Comparison of ENCODE assay signal across 26 mouse cellular contexts in the genomic region with DNA sequence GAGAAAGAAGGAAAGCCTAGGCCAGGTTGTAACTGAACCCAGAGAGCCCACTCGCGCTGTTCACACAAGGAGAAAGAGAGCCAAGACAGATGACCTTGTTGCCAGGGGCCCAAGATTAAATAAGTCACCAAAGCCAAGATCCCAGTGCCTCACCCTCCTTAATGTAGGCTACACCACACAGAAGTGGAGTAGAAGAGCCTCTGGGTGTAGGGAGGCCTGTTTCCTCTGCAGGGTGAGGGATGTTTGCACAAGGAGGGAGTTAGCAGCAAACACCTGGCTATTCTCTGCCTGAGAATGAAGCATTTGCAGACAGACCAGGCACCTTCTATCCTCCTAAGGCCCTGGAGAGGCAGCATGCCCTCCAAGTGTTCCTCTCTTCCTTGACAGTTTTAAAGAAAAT. TPM values are rescaled to one million over a fixed set of nuclear protein-coding genes. Genes with fewer than 3 reads are reported as not detected.
"Had no signal": no experiment of that assay in that cellular context is flagged by ENCODE, and none has a peak within 500 bp of the region (broad histone marks: within the 10 kb centered on the region; RNA-seq: fewer than 3 reads in every experiment).

No protein-coding gene starts in this region.

- H3K27me3 ChIP-seq: kidney, embryonic 15.5 days; lung, embryonic 15.5 days; midbrain, embryonic 12.5 days; midbrain, embryonic 15.5 days had no signal

- H3K4me2 ChIP-seq: kidney, embryonic 15.5 days; lung, embryonic 15.5 days; midbrain, embryonic 12.5 days; midbrain, embryonic 15.5 days had no signal

- DNase-seq: kidney, adult 8-10 months; kidney, postnatal 10 days; kidney, postnatal 36 days; layer of hippocampus, postnatal 36 days; lung, adult 18-20 months; right cerebral cortex, postnatal 14 days; right cerebral cortex, postnatal 4 days; thymus, postnatal 25 days had no signal

- H3K9me3 ChIP-seq: kidney, embryonic 15.5 days; lung, embryonic 15.5 days; midbrain, embryonic 12.5 days; midbrain, embryonic 15.5 days had no signal

- H3K27ac ChIP-seq: kidney, embryonic 15.5 days; left cerebral cortex, adult 2 months; liver, embryonic 14.5 days; lung, embryonic 15.5 days; macrophage; midbrain, embryonic 12.5 days; midbrain, embryonic 15.5 days had no signal

- ATAC-seq: inflammation-experienced regulatory T-cells, adult 6 months; midbrain, embryonic 15.5 days had no signal

- H3K4me3 ChIP-seq: kidney, embryonic 15.5 days; left cerebral cortex, adult 2 months; lung, embryonic 15.5 days; midbrain, embryonic 12.5 days; midbrain, embryonic 15.5 days had no signal

- H3K4me1 ChIP-seq: kidney, embryonic 15.5 days; lung, embryonic 15.5 days; midbrain, embryonic 12.5 days; midbrain, embryonic 15.5 days had no signal

- H3K36me3 ChIP-seq: kidney, embryonic 15.5 days; lung, embryonic 15.5 days; midbrain, embryonic 12.5 days; midbrain, embryonic 15.5 days had no signal

- H3K9ac ChIP-seq: kidney, embryonic 15.5 days; liver, embryonic 14.5 days; lung, embryonic 15.5 days; midbrain, embryonic 12.5 days; midbrain, embryonic 15.5 days had no signal

RNA-seq across cellular contexts. Expression of gene Smok3a, which starts 4.5 kb away (rescaled TPM):
- total RNA-seq: layer of hippocampus, adult 8-10 months; layer of hippocampus, postnatal 10 days; layer of hippocampus, postnatal 36 days; left cerebral cortex, adult 2 months; left cerebral cortex, postnatal 10 days; left cerebral cortex, postnatal 36 days; liver, adult 2 months; megakaryocyte, adult 5-6 weeks had no signal
- polyA plus RNA-seq: inflammation-experienced regulatory T-cells, adult 6 months; kidney, embryonic 15.5 days; limb, embryonic 11.5 days; limb, embryonic 14.5 days; liver, adult 2 months; liver, embryonic 14.5 days; lung, embryonic 15.5 days; macrophage; midbrain, embryonic 12.5 days; midbrain, embryonic 15.5 days; neural tube, embryonic 14.5 days; thymus, postnatal 0 days had no signal

RNA-seq across cellular contexts. Expression of gene Smok3b, which starts 4.7 kb away (rescaled TPM):
- total RNA-seq: layer of hippocampus, adult 8-10 months; layer of hippocampus, postnatal 10 days; layer of hippocampus, postnatal 36 days; left cerebral cortex, adult 2 months; left cerebral cortex, postnatal 10 days; left cerebral cortex, postnatal 36 days; megakaryocyte, adult 5-6 weeks had no signal
- polyA plus RNA-seq: inflammation-experienced regulatory T-cells, adult 6 months; kidney, embryonic 15.5 days; limb, embryonic 11.5 days; limb, embryonic 14.5 days; liver, adult 2 months; liver, embryonic 14.5 days; lung, embryonic 15.5 days; macrophage; midbrain, embryonic 12.5 days; midbrain, embryonic 15.5 days; neural tube, embryonic 14.5 days; thymus, postnatal 0 days had no signal

RNA-seq across cellular contexts. Expression of gene Azgp1, which starts 35.2 kb away (rescaled TPM):
- total RNA-seq: layer of hippocampus, adult 8-10 months; layer of hippocampus, postnatal 10 days; layer of hippocampus, postnatal 36 days; left cerebral cortex, adult 2 months; left cerebral cortex, postnatal 10 days; left cerebral cortex, postnatal 36 days; megakaryocyte, adult 5-6 weeks had no signal
- polyA plus RNA-seq: inflammation-experienced regulatory T-cells, adult 6 months; kidney, embryonic 15.5 days; limb, embryonic 11.5 days; macrophage; midbrain, embryonic 12.5 days; midbrain, embryonic 15.5 days; neural tube, embryonic 14.5 days had no signal

RNA-seq across cellular contexts. Expression of gene Smok3c, which starts 36.5 kb away (rescaled TPM):
- total RNA-seq: layer of hippocampus, adult 8-10 months; layer of hippocampus, postnatal 10 days; layer of hippocampus, postnatal 36 days; left cerebral cortex, adult 2 months; left cerebral cortex, postnatal 10 days; left cerebral cortex, postnatal 36 days; liver, adult 2 months; megakaryocyte, adult 5-6 weeks had no signal
- polyA plus RNA-seq: inflammation-experienced regulatory T-cells, adult 6 months; kidney, embryonic 15.5 days; limb, embryonic 11.5 days; limb, embryonic 14.5 days; liver, adult 2 months; liver, embryonic 14.5 days; lung, embryonic 15.5 days; macrophage; midbrain, embryonic 12.5 days; midbrain, embryonic 15.5 days; neural tube, embryonic 14.5 days; thymus, postnatal 0 days had no signal

RNA-seq across cellular contexts. Expression of gene Gjc3, which starts 53.6 kb away (rescaled TPM):
- total RNA-seq: megakaryocyte, adult 5-6 weeks had no signal
- polyA plus RNA-seq: inflammation-experienced regulatory T-cells, adult 6 months; kidney, embryonic 15.5 days; limb, embryonic 11.5 days; macrophage; thymus, postnatal 0 days had no signal
